26 mouse cellular contexts compared by ENCODE assay signal in genomic region chr17:74990561-74990960, GRCm38 (mm10). TPM values are rescaled to one million over a fixed set of nuclear protein-coding genes. Genes with fewer than 3 reads are reported as not detected.
"Had no signal": no experiment of that assay in that cellular context is flagged by ENCODE, and none has a peak within 500 bp of the region (broad histone marks: within the 10 kb centered on the region; RNA-seq: fewer than 3 reads in every experiment).

No protein-coding gene starts in this region.

- H3K9me3 ChIP-seq: forebrain, embryonic 15.5 days; heart, embryonic 10.5 days; heart, embryonic 15.5 days; hindbrain, embryonic 12.5 days; intestine, embryonic 15.5 days; limb, embryonic 15.5 days had no signal

- DNase-seq: forebrain, postnatal 0 days; gastrocnemius, postnatal 14 days; heart, adult 2 months; heart, postnatal 14 days; heart, postnatal 36 days; kidney, adult 18-20 months; kidney, adult 8-10 months; kidney, postnatal 10 days; kidney, postnatal 25 days; kidney, postnatal 4 days had no signal

- ATAC-seq: forebrain, embryonic 15.5 days; forebrain, postnatal 0 days; hindbrain, embryonic 16.5 days; inflammation-experienced regulatory T-cells, adult 6 months; intestine, embryonic 15.5 days; intestine, postnatal 0 days; liver, embryonic 12.5 days had no signal

- H3K36me3 ChIP-seq: forebrain, embryonic 15.5 days; heart, embryonic 12.5 days; heart, embryonic 15.5 days; hindbrain, embryonic 10.5 days; hindbrain, embryonic 12.5 days; intestine, embryonic 15.5 days; limb, embryonic 15.5 days; liver, embryonic 12.5 days had no signal

- H3K27ac ChIP-seq: forebrain, embryonic 15.5 days; heart, adult 2 months; heart, embryonic 10.5 days; heart, embryonic 15.5 days; hindbrain, embryonic 10.5 days; hindbrain, embryonic 12.5 days; hindbrain, embryonic 14.5 days; intestine, embryonic 15.5 days; layer of hippocampus, adult 2 months; left cerebral cortex, adult 2 months; limb, embryonic 15.5 days; liver, embryonic 12.5 days had no signal

- H3K4me2 ChIP-seq: forebrain, embryonic 15.5 days; heart, embryonic 12.5 days; heart, embryonic 15.5 days; hindbrain, embryonic 12.5 days; hindbrain, embryonic 14.5 days; intestine, embryonic 15.5 days; limb, embryonic 15.5 days; liver, embryonic 12.5 days had no signal

- H3K27me3 ChIP-seq: forebrain, embryonic 15.5 days; heart, embryonic 12.5 days; heart, embryonic 15.5 days; hindbrain, embryonic 12.5 days; intestine, embryonic 15.5 days; limb, embryonic 15.5 days; liver, embryonic 12.5 days had no signal

- H3K9ac ChIP-seq: forebrain, embryonic 15.5 days; forebrain, postnatal 0 days; heart, embryonic 12.5 days; heart, embryonic 15.5 days; hindbrain, embryonic 12.5 days; hindbrain, embryonic 14.5 days; intestine, embryonic 15.5 days; limb, embryonic 15.5 days; liver, embryonic 12.5 days had no signal

- H3K4me3 ChIP-seq: forebrain, embryonic 15.5 days; heart, adult 2 months; heart, embryonic 10.5 days; heart, embryonic 12.5 days; heart, embryonic 15.5 days; hindbrain, embryonic 10.5 days; hindbrain, embryonic 12.5 days; intestine, embryonic 15.5 days; layer of hippocampus, adult 2 months; left cerebral cortex, adult 2 months; limb, embryonic 15.5 days; liver, embryonic 12.5 days had no signal

RNA-seq across cellular contexts. Expression of gene Ltbp1, which starts 14.8 kb away (rescaled TPM):
- total RNA-seq: granulocyte monocyte progenitor cell, adult 5-6 weeks had no signal
- polyA plus RNA-seq: inflammation-experienced regulatory T-cells, adult 6 months had no signal
